Mouse (Mus musculus) spleen, adult 2 months (tissue): Measurements from ENCODE around the gene Sh3d21.

Experiments
- CTCF ChIP-seq: fragments of 200-500 bp; IDR thresholded peaks from 2 replicates; pipeline ENCODE4 v1.5.1; 2011; ENCODE audit warnings: mild to moderate bottlenecking, inconsistent platforms; ENCODE audit not compliant: insufficient read depth, insufficient read length, insufficient replicate concordance; ENCODE audit errors: extremely low read depth
- POLR2A ChIP-seq: fragments of 200-500 bp; IDR thresholded peaks from 2 replicates; pipeline ENCODE4 v1.6.1; 2011; ENCODE audit warnings: low read depth, low read length, inconsistent platforms

DNA sequence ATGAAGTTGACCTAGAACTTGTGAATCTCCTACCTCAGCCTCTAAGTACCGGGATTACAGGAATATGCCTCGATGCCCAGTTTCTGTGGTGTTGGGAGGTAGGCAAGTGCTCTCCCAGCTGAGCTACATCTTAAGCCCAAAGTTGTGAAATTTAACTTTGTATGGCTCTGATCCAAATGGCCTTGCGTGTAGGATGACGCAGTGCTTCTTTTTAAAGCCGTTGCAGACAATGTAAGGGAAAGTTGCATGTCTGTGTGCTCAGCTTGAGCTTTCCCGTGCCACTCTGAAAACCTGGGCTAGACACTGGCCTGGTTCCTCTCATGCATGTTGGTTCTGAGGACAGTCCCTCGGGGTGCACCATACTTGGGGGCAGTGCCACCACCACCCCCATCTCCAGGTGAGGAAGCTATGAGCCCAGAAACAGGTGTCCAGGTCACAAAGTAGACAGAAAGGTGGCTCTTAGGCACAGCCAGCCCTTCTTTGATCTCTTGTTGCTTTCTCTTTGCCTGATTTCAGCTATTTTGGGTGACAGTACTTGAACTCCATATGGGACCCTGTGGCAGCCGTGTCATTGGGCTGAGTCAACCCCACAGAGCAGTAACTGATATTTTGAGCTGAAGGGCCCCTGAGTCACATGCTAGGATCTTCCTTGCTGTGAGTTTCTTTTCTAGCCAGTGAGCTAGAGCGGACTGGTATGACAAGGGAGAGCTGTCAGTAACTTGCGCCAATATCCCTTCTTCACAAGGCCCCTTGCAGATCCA lies 53.5 kb downstream of the Sh3d21 start:
- TF ChIP-seq POLR2A, result no peak
- TF ChIP-seq CTCF, result no peak
